11 mouse cellular contexts compared by ENCODE assay signal in genomic region chr19:21175426-21175831, GRCm38 (mm10).
A peak's percentile ranks its signal among the peaks of the same experiment; 100 is the strongest.
DNase-seq lines count a peak whose midpoint lies in the region; ATAC-seq lines count a peak whose summit lies in the region.
"Had no signal": no experiment of that assay in that cellular context is flagged by ENCODE, and none has a peak within 500 bp of the region (broad histone marks: within the 10 kb centered on the region; RNA-seq: fewer than 3 reads in every experiment).

No protein-coding gene starts in this region.

- H3K9ac ChIP-seq in midbrain, embryonic 13.5 days (replicated peaks) = no peak overlapping the region
- H3K9ac ChIP-seq in midbrain, embryonic 16.5 days (ENCODE audit: low read depth, low read length) = no peak overlapping the region
- H3K9ac ChIP-seq: limb, embryonic 15.5 days had no signal

- ATAC-seq in midbrain, embryonic 13.5 days = peak; percentile 24; the same call in 1 of the 2 replicates
- no peak for ATAC-seq in midbrain, embryonic 16.5 days

- H3K27ac ChIP-seq in midbrain, embryonic 13.5 days = no peak overlapping the region
- no peak overlapping the region for H3K27ac ChIP-seq in midbrain, embryonic 16.5 days (ENCODE audit: low read length)

- no peak overlapping the region for H3K4me3 ChIP-seq in midbrain, embryonic 13.5 days (replicated peaks)
- no peak overlapping the region for H3K4me3 ChIP-seq in midbrain, embryonic 16.5 days (ENCODE audit: low read depth, low read length)
- H3K4me3 ChIP-seq: erythroblast, embryonic 14.5 days; limb, embryonic 15.5 days had no signal

- no peaks in the 10 kb centered on the region for H3K9me3 ChIP-seq in midbrain, embryonic 13.5 days
- H3K9me3 ChIP-seq in midbrain, embryonic 16.5 days (replicated peaks; ENCODE audit: control insufficient read depth, low read length, poor library complexity, severe bottlenecking) = no peaks in the 10 kb centered on the region
- H3K9me3 ChIP-seq: limb, embryonic 15.5 days had no signal

- peak; percentile 8 for DNase-seq in gastrocnemius, postnatal 25 days
- DNase-seq in gastrocnemius, postnatal 4 days (ENCODE audit: low spot score in 2 of 2) = no peak
- DNase-seq in heart, postnatal 14 days = peak; percentile 2 to 12
- peak; percentile 6 for DNase-seq in thymus, postnatal 14 days
- no peak for DNase-seq in right cerebral cortex, adult 2 months (ENCODE audit: low spot score in 2 of 2)
- DNase-seq in frontal cortex, postnatal 14 days (ENCODE audit: low spot score in 2 of 2) = no peak
- DNase-seq: adrenal gland, postnatal 25 days had no signal

- H3K4me1 ChIP-seq in midbrain, embryonic 13.5 days (replicated peaks) = peaks cover 14% of the 10 kb centered on the region; the same call in 1 of the 2 replicates
- no peaks in the 10 kb centered on the region for H3K4me1 ChIP-seq in midbrain, embryonic 16.5 days (ENCODE audit: control insufficient read depth, insufficient read depth, low read length)
- H3K4me1 ChIP-seq: limb, embryonic 15.5 days had no signal

- no peaks in the 10 kb centered on the region for H3K36me3 ChIP-seq in midbrain, embryonic 13.5 days
- no peaks in the 10 kb centered on the region for H3K36me3 ChIP-seq in midbrain, embryonic 16.5 days (ENCODE audit: control insufficient read depth, insufficient read depth, low read length)
- H3K36me3 ChIP-seq: limb, embryonic 15.5 days had no signal

- 68% methylated on average over 3 of the region's 3 CpGs for WGBS in midbrain, embryonic 13.5 days
- 72% methylated on average over 3 of the region's 3 CpGs for WGBS in midbrain, embryonic 16.5 days

- H3K27me3 ChIP-seq in midbrain, embryonic 13.5 days = no peaks in the 10 kb centered on the region
- H3K27me3 ChIP-seq in midbrain, embryonic 16.5 days (ENCODE audit: control insufficient read depth, insufficient read depth, low read depth, low read length) = no peaks in the 10 kb centered on the region
- H3K27me3 ChIP-seq: limb, embryonic 15.5 days had no signal

- intact Hi-C loops in heart, postnatal 14 days (cut with DNase I) = loop anchor here (5.0 kb wide), 1 partner anchor 138 kb away; no protein-coding TSS in a partner anchor

- no peak overlapping the region for H3K4me2 ChIP-seq in midbrain, embryonic 13.5 days (replicated peaks)
- no peak overlapping the region for H3K4me2 ChIP-seq in midbrain, embryonic 16.5 days (ENCODE audit: low read length)
- H3K4me2 ChIP-seq: limb, embryonic 15.5 days had no signal

Comparison
In these comparisons a context has a peak if more than half of its experiments do, and no peak if none do; other contexts are left out.
1. DNase-seq: peak in gastrocnemius, postnatal 25 days (single experiment), heart, postnatal 14 days (2 of 2) and thymus, postnatal 14 days (single experiment); none in gastrocnemius, postnatal 4 days (0 of 2), right cerebral cortex, adult 2 months (0 of 2) and frontal cortex, postnatal 14 days (0 of 2).